Mouse (Mus musculus): ENCODE data around the gene Slc38a1. TPM values are rescaled to one million over a fixed set of nuclear protein-coding genes. Genes with fewer than 3 reads are reported as not detected.

Slc38a1 gene
- 23.9 and 36.2 TPM in 2 replicates for polyA plus RNA-seq (2012; rRNA removed)

GRCm38 (mm10) chr15:96642436-96643405 lies at the start of gene Slc38a1:
Gene Slc38a1, minus strand, starts transcription at chr15:96642913.

Other genes with a start within 250 kb of the Slc38a1 start
- 17.1 and 17.6 TPM in 2 replicates for gene Scaf11, start 182.1 kb downstream of the Slc38a1 start, polyA plus RNA-seq (2012; rRNA removed)
- 26.1 and 30.7 TPM in 2 replicates for gene Slc38a2, start 56.8 kb upstream of the Slc38a1 start, polyA plus RNA-seq (2012; rRNA removed)

Data from colon, adult 2 months (tissue).